Mouse (Mus musculus): ENCODE data around the gene Pex26. TPM values are rescaled to one million over a fixed set of nuclear protein-coding genes. Genes with fewer than 3 reads are reported as not detected.

The Pex26 gene
- polyA plus RNA-seq, 1 experiment from 2014 or later = 16.4 TPM

GRCm38 (mm10) chr6:121185232-121185631, 1.8 kb downstream of the Pex26 start:
- peak overlapping the region; percentile 66; the same call in 1 of the 2 replicates for H3K9ac ChIP-seq (replicated peaks; ENCODE audit: low read length)
- peaks cover 16% of the 10 kb centered on the region for H3K4me1 ChIP-seq (ENCODE audit: control insufficient read depth, insufficient read depth, low read length)
- no peak for ATAC-seq (ENCODE audit: low FRiP score, low TSS enrichment)
- 87% methylated on average over 8 of the region's 8 CpGs for WGBS
- H3K4me3 ChIP-seq (replicated peaks; ENCODE audit: low read depth, low read length) = peak overlapping the region; percentile 69
- peaks cover 30% of the 10 kb centered on the region for H3K36me3 ChIP-seq (ENCODE audit: control insufficient read depth, insufficient read depth, low read length)
- no peak overlapping the region for H3K27ac ChIP-seq (replicated peaks; ENCODE audit: low read depth, low read length)
- DNase-seq = no peak
- H3K27me3 ChIP-seq (ENCODE audit: control insufficient read depth, insufficient read depth, low read length) = no peaks in the 10 kb centered on the region
- no peaks in the 10 kb centered on the region for H3K9me3 ChIP-seq (ENCODE audit: control insufficient read depth, low read length)
- H3K4me2 ChIP-seq (ENCODE audit: low read length) = peak overlapping the region; percentile 91

DNA sequence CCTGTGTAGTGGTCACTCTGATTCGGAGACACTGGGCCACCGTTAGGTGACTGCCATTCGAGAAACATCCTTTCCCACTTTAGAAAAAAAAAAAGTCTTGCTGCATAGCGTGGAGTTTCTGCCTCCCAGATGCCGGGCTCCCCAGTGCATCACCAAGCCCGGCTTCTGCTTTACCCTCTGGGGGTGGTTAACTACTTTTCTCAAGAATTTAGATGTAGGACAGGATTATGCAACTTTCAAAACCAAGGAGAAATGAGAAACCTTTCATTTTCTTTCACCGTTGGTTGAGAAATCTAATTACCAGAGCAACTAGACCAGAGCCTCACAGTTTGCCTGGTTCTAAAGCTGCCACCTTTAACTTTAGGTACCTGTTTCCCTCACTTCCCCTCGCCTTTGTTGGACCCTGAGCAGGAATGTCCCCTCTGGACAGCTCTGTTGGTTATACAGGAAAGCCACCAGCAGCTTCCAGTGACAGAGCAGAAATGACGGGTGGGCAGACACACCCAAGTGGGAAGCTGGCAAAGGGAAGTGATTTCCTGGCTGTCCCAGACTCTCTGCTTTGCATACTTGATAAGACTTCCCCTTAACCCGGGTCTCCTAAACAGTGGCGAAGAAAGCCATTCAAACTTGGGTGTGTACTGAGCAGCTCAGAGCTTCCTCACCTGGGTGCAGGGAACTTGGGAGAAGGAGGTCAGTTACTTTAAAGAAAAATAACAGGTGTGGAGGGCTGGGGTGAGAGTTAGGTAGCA, 8.0 kb downstream of the Pex26 start:
- H3K4me2 ChIP-seq (ENCODE audit: low read length) = no peak overlapping the region
- no peaks in the 10 kb centered on the region for H3K4me1 ChIP-seq (ENCODE audit: control insufficient read depth, insufficient read depth, low read length)
- DNase-seq (no peak), ATAC-seq (ENCODE audit: low FRiP score, low TSS enrichment) (no peak)
- 91% methylated on average over 11 of the region's 11 CpGs for WGBS
- no peak overlapping the region for H3K4me3 ChIP-seq (replicated peaks; ENCODE audit: low read depth, low read length)
- H3K9ac ChIP-seq (replicated peaks; ENCODE audit: low read length) = no peak overlapping the region
- no peaks in the 10 kb centered on the region for H3K27me3 ChIP-seq (ENCODE audit: control insufficient read depth, insufficient read depth, low read length)
- H3K36me3 ChIP-seq (ENCODE audit: control insufficient read depth, insufficient read depth, low read length) = peaks cover 61% of the 10 kb centered on the region
- no peaks in the 10 kb centered on the region for H3K9me3 ChIP-seq (ENCODE audit: control insufficient read depth, low read length)
- H3K27ac ChIP-seq (replicated peaks; ENCODE audit: low read depth, low read length) = no peak overlapping the region

- 32% methylated on average over 13 of the region's 13 CpGs for WGBS
- ATAC-seq (ENCODE audit: low FRiP score, low TSS enrichment) (no peak), DNase-seq (no peak)
- Histone ChIP-seq H3K9me3 (ENCODE audit: control insufficient read depth, low read length) (no peaks in the 10 kb centered on the region), H3K36me3 (ENCODE audit: control insufficient read depth, insufficient read depth, low read length) (peaks cover 50% of the 10 kb centered on the region), H3K4me2 (ENCODE audit: low read length) (no peak overlapping the region), H3K4me3 (replicated peaks; ENCODE audit: low read depth, low read length) (no peak overlapping the region), H3K27me3 (ENCODE audit: control insufficient read depth, insufficient read depth, low read length) (no peaks in the 10 kb centered on the region), H3K9ac (replicated peaks; ENCODE audit: low read length) (no peak overlapping the region), H3K27ac (replicated peaks; ENCODE audit: low read depth, low read length) (no peak overlapping the region), H3K4me1 (ENCODE audit: control insufficient read depth, insufficient read depth, low read length) (no peaks in the 10 kb centered on the region)
Observed at GRCm38 (mm10) chr6:121194061-121194955, 10.8 kb downstream of the Pex26 start.

- Histone ChIP-seq H3K4me2 (ENCODE audit: low read length) (no peak overlapping the region), H3K4me3 (replicated peaks; ENCODE audit: low read depth, low read length) (no peak overlapping the region), H3K27ac (replicated peaks; ENCODE audit: low read depth, low read length) (no peak overlapping the region), H3K9ac (replicated peaks; ENCODE audit: low read length) (no peak overlapping the region), H3K27me3 (ENCODE audit: control insufficient read depth, insufficient read depth, low read length) (no peaks in the 10 kb centered on the region), H3K36me3 (ENCODE audit: control insufficient read depth, insufficient read depth, low read length) (peaks cover 43% of the 10 kb centered on the region), H3K9me3 (ENCODE audit: control insufficient read depth, low read length) (no peaks in the 10 kb centered on the region), H3K4me1 (ENCODE audit: control insufficient read depth, insufficient read depth, low read length) (no peaks in the 10 kb centered on the region)
- no peak for ATAC-seq (ENCODE audit: low FRiP score, low TSS enrichment)
- no peak for DNase-seq
- 85% methylated on average over 14 of the region's 14 CpGs for WGBS
Observed at GRCm38 (mm10) chr6:121194956-121195731, 11.7 kb downstream of the Pex26 start.

DNA sequence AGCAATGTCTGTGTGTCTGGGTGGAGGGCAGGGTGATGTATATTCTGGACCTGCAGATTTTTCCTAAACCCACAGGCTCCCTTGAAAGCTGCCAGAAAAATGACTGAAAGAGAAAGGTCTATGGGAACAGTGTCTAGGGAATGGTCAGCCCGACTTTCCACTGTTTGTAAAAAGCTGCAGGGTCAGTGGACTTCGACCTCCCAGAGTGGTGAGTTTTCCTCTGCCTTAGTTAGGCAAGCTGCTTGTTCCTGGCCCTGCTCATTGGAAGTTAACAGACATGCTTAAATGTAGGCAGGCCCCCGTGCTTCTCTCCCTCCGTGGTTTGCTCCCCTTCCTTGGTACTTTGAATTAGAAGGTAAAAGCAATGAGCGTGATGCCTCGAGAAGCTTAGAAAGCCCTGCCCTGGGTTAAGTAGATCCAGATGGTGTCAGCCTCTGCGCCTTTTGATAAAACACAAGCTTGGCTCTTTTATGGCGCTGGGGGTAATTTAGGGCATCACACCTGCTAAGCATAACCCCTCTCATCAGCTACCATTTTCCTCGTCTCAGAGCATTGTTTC, 14.4 kb downstream of the Pex26 start:
- Histone ChIP-seq H3K9ac (replicated peaks; ENCODE audit: low read length) (no peak overlapping the region), H3K36me3 (ENCODE audit: control insufficient read depth, insufficient read depth, low read length) (peaks cover 27% of the 10 kb centered on the region), H3K4me3 (replicated peaks; ENCODE audit: low read depth, low read length) (no peak overlapping the region), H3K9me3 (ENCODE audit: control insufficient read depth, low read length) (no peaks in the 10 kb centered on the region), H3K27me3 (ENCODE audit: control insufficient read depth, insufficient read depth, low read length) (no peaks in the 10 kb centered on the region), H3K4me2 (ENCODE audit: low read length) (no peak overlapping the region), H3K4me1 (ENCODE audit: control insufficient read depth, insufficient read depth, low read length) (no peaks in the 10 kb centered on the region), H3K27ac (replicated peaks; ENCODE audit: low read depth, low read length) (no peak overlapping the region)
- no peak for ATAC-seq (ENCODE audit: low FRiP score, low TSS enrichment)
- DNase-seq = no peak
- WGBS = 74% methylated on average over 9 of the region's 9 CpGs

- H3K4me2 ChIP-seq (ENCODE audit: low read length) = no peak overlapping the region
- H3K4me3 ChIP-seq (replicated peaks; ENCODE audit: low read depth, low read length) = no peak overlapping the region
- no peaks in the 10 kb centered on the region for H3K4me1 ChIP-seq (ENCODE audit: control insufficient read depth, insufficient read depth, low read length)
- DNase-seq (no peak), ATAC-seq (ENCODE audit: low FRiP score, low TSS enrichment) (no peak)
- WGBS = 86% methylated on average over 4 of the region's 4 CpGs
- H3K9me3 ChIP-seq (ENCODE audit: control insufficient read depth, low read length) = no peaks in the 10 kb centered on the region
- H3K9ac ChIP-seq (replicated peaks; ENCODE audit: low read length) = no peak overlapping the region
- no peaks in the 10 kb centered on the region for H3K27me3 ChIP-seq (ENCODE audit: control insufficient read depth, insufficient read depth, low read length)
- no peak overlapping the region for H3K27ac ChIP-seq (replicated peaks; ENCODE audit: low read depth, low read length)
- H3K36me3 ChIP-seq (ENCODE audit: control insufficient read depth, insufficient read depth, low read length) = peaks cover 15% of the 10 kb centered on the region
Observed at GRCm38 (mm10) chr6:121200458-121200857, 17.0 kb downstream of the Pex26 start.

DNA sequence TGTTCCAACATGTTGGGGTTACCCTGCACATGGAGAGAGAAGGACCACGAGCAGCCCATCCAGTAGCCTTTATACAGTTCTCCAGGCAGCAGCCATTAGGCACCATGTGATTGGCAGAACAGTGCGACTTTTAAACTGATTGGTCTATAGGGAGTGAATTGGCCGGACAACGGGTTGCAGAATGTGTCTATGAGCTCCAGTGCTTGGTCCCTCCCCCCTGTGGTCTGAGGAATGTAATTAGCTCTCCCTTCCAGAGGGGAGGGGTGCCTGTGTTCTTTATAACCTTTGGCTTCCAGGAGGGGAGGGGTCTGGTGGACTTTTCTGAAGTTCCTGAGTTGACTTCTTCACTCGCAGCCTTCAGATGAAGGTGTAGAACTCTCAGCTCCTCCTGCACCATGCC, 18.6 kb downstream of the Pex26 start:
- no peak overlapping the region for H3K27ac ChIP-seq (replicated peaks; ENCODE audit: low read depth, low read length)
- 86% methylated on average over 5 of the region's 5 CpGs for WGBS
- H3K4me2 ChIP-seq (ENCODE audit: low read length) = no peak overlapping the region
- no peak for ATAC-seq (ENCODE audit: low FRiP score, low TSS enrichment)
- no peak overlapping the region for H3K4me3 ChIP-seq (replicated peaks; ENCODE audit: low read depth, low read length)
- H3K4me1 ChIP-seq (ENCODE audit: control insufficient read depth, insufficient read depth, low read length) = no peaks in the 10 kb centered on the region
- H3K36me3 ChIP-seq (ENCODE audit: control insufficient read depth, insufficient read depth, low read length) = peaks cover 4% of the 10 kb centered on the region; the same call in 1 of the 2 replicates
- no peak for DNase-seq
- no peak overlapping the region for H3K9ac ChIP-seq (replicated peaks; ENCODE audit: low read length)
- no peaks in the 10 kb centered on the region for H3K27me3 ChIP-seq (ENCODE audit: control insufficient read depth, insufficient read depth, low read length)
- no peaks in the 10 kb centered on the region for H3K9me3 ChIP-seq (ENCODE audit: control insufficient read depth, low read length)

- Histone ChIP-seq H3K4me2 (ENCODE audit: low read length) (no peak overlapping the region), H3K4me1 (ENCODE audit: control insufficient read depth, insufficient read depth, low read length) (peaks cover 13% of the 10 kb centered on the region), H3K36me3 (ENCODE audit: control insufficient read depth, insufficient read depth, low read length) (no peaks in the 10 kb centered on the region), H3K9ac (replicated peaks; ENCODE audit: low read length) (no peak overlapping the region), H3K27me3 (ENCODE audit: control insufficient read depth, insufficient read depth, low read length) (peaks cover 15% of the 10 kb centered on the region; the same call in 1 of the 2 replicates), H3K4me3 (replicated peaks; ENCODE audit: low read depth, low read length) (no peak overlapping the region), H3K27ac (replicated peaks; ENCODE audit: low read depth, low read length) (no peak overlapping the region), H3K9me3 (ENCODE audit: control insufficient read depth, low read length) (no peaks in the 10 kb centered on the region)
- no peak for ATAC-seq (ENCODE audit: low FRiP score, low TSS enrichment)
- no peak for DNase-seq
- WGBS = 84% methylated on average over 5 of the region's 5 CpGs
Observed at GRCm38 (mm10) chr6:121206481-121206880, 23.0 kb downstream of the Pex26 start.

Measured in midbrain, embryonic 14.5 days (tissue).